Mouse (Mus musculus) CH12F3 (cell line): ENCODE data around the gene Zfp846.

Experiments used
- in situ Hi-C: fragments of 300-500 bp; cut with MboI; formaldehyde crosslinking; loops from 2 replicates; pipeline ENCODE4 v1.14.3; 2020; ENCODE audit warnings: low sequenced_read_pairs

Zfp846 gene

GRCm38 (mm10) chr9:20636256-20636655 is 55.2 kb downstream of the Zfp846 start:
- in situ Hi-C loops: no loop called here

DNA sequence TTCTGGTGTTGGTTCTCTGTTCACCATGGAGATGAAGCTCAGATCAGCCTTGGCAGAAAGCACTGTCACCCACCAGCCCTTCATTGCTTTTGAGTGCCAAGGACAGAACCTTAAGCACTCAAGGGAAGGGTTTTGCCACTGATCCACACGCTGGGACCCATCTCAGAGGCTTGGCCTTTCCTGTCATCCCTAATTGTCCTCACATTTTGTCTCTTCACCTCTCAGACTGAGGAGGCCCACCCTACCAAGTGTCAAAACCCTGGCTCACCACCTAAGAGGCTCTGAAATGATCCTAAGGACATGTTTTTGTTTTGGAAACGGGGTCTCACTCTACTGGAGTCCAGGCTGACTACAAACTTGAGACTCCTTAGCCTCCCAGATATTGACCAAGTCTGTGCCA is 55.7 kb downstream of the Zfp846 start:
- in situ Hi-C loops: no loop called here

- in situ Hi-C loops: no loop called here
Observed at GRCm38 (mm10) chr9:20638552-20638951, 57.5 kb downstream of the Zfp846 start.

GRCm38 (mm10) chr9:20639486-20639885 is 58.4 kb downstream of the Zfp846 start:
- in situ Hi-C loops: no loop called here

DNA sequence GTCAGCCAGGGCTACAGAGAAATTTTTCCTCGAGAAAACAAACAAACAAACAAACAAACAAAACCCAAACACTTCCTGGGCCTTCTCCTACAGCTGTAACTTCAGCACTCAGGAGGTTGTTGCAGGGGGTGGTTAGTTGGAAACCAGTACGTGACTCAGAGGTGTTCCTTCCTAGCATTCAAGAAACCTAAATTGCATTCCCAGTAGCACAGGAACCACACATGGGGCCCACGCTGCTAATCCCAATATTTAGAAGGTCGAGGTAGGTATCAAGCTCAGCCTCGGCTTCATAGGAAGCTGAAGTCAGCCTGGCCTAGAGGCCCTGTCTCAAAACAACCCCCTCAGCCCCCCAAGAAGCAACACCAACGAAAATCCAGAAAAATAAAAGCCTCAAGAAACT is 60.4 kb downstream of the Zfp846 start:
- in situ Hi-C loops: no loop called here

GRCm38 (mm10) chr9:20642101-20642895 is 61.2 kb downstream of the Zfp846 start, which contains the start of gene Ubl5:
Gene Ubl5 (plus strand): TSS chr9:20642878.
- in situ Hi-C loops: no loop called here

- in situ Hi-C loops: no loop called here
Observed at GRCm38 (mm10) chr9:20642896-20643466, 61.9 kb downstream of the Zfp846 start.

DNA sequence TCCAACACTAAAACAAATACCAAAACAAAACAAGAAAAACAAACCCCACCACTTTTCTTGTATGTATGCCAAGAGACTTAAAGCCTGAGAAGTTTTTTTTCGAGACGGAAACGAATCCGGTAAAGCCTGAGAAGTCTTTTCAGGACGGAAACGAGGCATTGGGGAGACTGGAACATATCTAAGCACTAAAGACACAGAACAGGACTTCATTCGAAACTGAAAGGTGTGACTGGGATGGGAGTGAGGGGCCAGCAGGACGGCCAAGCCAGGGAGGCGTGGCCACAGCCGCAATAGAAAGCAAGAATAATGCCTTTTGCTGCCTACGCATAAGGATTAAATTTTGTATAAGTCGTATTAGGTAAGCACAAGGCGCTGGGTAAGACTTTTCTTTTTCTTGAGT is 62.7 kb downstream of the Zfp846 start:
- in situ Hi-C loops: no loop called here

DNA sequence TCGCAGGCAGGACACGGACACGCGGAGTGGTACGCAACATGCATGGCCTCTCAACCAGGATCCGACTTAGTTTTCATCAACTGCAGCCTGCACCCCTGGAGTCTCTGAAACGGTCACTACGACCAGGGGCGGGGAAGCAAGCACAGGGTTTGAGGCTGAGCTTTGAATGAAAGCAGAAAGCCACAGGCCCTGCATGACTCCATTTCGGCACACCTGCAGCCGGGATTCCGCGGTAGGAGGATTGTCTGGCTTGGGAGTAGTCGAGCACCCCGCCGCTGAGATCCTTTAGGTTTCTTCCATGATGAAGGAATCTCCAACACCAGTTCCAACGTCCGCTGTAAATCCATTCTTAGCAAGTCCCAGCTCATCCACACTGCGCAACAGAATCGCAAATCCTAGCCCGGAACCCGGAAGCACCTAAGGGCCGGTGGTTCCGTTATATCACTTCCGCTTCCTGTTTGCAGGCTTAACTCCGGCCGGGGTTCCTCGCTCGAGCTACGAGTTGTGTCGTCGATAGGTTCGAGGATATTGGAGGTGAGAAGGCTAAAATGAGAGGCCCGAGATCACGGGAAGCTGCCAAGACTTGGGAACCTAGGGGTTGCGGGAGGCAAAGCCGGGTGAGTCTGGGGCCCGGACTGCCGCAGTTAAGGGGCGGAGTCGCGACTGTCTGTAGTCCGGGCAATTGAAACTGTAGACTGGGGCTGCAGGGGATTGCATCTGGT is 63.4 kb downstream of the Zfp846 start, which contains the start of gene Fbxl12:
TSS of gene Fbxl12 (minus strand) at position 408 of the 722 bp plus-strand sequence.
- in situ Hi-C loops: no loop called here

GRCm38 (mm10) chr9:20645121-20645520 is 64.0 kb downstream of the Zfp846 start:
- in situ Hi-C loops: no loop called here

DNA sequence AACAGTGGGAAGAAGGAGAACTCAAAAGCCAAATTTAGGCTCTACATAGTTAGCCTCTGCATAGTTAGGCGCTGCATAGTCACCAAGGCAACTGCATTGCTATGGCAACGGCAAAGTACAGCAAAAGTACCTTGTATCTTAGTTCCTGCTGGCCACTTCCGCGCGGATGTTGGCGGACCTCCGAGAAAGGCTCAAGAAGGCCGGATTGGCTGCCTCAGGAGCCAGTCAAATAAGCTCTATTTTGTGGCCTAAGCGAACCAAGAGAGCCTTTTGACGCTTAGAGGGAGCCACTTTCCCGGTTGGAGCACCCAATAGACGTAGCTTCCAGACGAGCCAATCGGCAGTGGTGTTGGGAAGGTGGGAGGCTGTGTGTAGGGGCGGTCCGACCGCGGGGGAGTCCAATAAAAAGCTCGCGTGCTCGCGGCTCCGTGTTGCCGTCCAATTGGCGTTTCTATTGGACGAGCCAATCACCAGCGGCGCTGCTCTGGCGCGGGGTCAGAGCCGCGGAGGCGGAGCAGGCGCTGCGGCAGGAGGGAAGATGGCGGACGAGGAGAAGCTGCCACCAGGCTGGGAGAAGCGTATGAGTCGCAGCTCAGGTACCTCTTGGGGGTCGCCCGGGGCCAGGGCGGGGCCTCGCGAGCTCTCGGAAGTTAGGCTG is 70.6 kb downstream of the Zfp846 start, which contains the start of gene Pin1:
TSS of gene Pin1 (plus strand) at position 494 of the 658 bp plus-strand sequence.
- in situ Hi-C loops: no loop called here

- in situ Hi-C loops: no loop called here
Observed at GRCm38 (mm10) chr9:20652260-20652658, 71.2 kb downstream of the Zfp846 start.

DNA sequence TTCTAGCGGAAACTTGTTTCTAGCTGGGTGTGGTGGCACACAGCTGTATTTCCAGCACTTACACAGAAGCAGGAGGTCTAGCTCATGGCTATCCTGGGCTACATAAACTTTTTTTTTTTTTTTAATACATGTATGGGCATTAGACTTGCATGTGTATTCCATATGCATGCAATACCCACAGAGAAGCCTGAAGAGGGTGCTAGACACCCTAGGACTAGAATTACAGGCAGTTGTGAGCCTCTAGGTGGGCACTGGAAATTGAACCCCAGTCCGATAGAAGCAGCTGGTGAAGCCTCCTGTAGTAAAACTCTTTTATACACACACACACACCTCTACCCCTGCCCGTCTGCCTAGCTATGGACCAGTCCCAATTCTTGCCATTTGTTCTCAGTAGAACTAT is 72.8 kb downstream of the Zfp846 start:
- in situ Hi-C loops: no loop called here
